Mouse (Mus musculus): ENCODE results near the gene Git1.

DNA sequence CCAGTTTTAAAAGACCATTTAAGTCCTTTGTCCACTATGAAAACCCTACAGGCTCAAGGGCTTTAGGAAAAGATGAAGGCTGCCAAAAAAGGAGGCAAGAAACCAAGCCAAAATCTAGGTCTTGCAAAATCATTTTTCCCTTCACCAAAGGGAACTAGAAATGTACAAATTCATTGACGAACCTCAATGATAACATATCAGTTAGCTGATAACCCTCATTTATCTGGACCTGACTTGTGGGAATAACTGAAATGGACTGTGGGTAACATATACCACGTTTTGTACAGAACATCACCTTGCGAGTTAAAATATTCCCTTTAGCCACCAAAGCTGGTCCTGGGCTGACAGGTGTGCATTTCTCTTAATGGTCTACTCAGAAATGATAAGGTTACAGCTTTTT, 36.3 kb downstream of the Git1 start:
- TF ChIP-seq EP300 (IDR thresholded peaks at IDR 0.05): no peak
- TF ChIP-seq CTCF (IDR thresholded peaks at IDR 0.05): no peak

Measured in lung, postnatal 0 days (tissue).